Mouse (Mus musculus) CH12.LX (cell line): ENCODE measurements around the gene D2hgdh. TPM values are rescaled to one million over a fixed set of nuclear protein-coding genes. Genes with fewer than 3 reads are reported as not detected.

ENCODE experiments used
- DNase-seq: peaks from one replicate; pipeline ENCODE4 v3.0.0-alpha.2; 2013; ENCODE audit errors: extremely low read depth
- H3K27ac ChIP-seq: 2 replicates; pipeline ENCODE4 v1.5.1; 2012; ENCODE audit warnings: low read depth, mild to moderate bottlenecking, control low read depth, moderate library complexity; ENCODE audit not compliant: insufficient read depth
- H3K27me3 ChIP-seq: replicated peaks from 2 replicates; pipeline ENCODE3; 2012; ENCODE audit warnings: inconsistent platforms
- H3K36me3 ChIP-seq, 2 experiments: replicated peaks in 1 of 2; 2 replicates each; pipeline versions ENCODE3 to v1.6.1; 2012; ENCODE audit warnings: inconsistent platforms in 1 of 2, low read length in 1 of 2, mild to moderate bottlenecking in 1 of 2, mixed read lengths in 1 of 2, moderate library complexity in 1 of 2; ENCODE audit not compliant: control insufficient read depth in 1 of 2, insufficient read depth in 1 of 2
- H3K4me1 ChIP-seq, 2 experiments: 2 replicates each; pipeline ENCODE4 v1.6.1; 2012; ENCODE audit warnings: inconsistent platforms in 1 of 2, moderate library complexity in 1 of 2; ENCODE audit not compliant: insufficient read depth in 2 of 2, control insufficient read depth in 1 of 2
- H3K4me2 ChIP-seq: 2 replicates; pipeline ENCODE4 v1.6.1; 2012; ENCODE audit warnings: low read depth, mild to moderate bottlenecking, control low read depth; ENCODE audit not compliant: poor library complexity, insufficient read depth, severe bottlenecking
- H3K4me3 ChIP-seq, 3 experiments: fragments of 150-350 bp in 1 of 3; sonication (generic) in 1 of 3; replicated peaks in 1 of 3; 2 replicates each; pipeline versions ENCODE3 to v1.5.1; 2011 to 2012; ENCODE audit warnings: low read depth in 2 of 3, low read length in 2 of 3, mild to moderate bottlenecking in 2 of 3, moderate library complexity in 2 of 3, control low read depth in 1 of 3, improper control_type of control experiment in 1 of 3, inconsistent platforms in 1 of 3, mixed read lengths in 1 of 3; ENCODE audit not compliant: poor library complexity in 1 of 3
- H3K79me2 ChIP-seq: replicated peaks from 2 replicates; pipeline ENCODE4 v1.6.1; 2012; ENCODE audit warnings: mild to moderate bottlenecking, moderate library complexity; ENCODE audit not compliant: control insufficient read depth, poor library complexity, insufficient read depth, severe bottlenecking; ENCODE audit errors: extremely low read depth
- H3K9ac ChIP-seq: 2 replicates; pipeline ENCODE4 v1.6.1; 2012; ENCODE audit warnings: low read depth, mild to moderate bottlenecking, control low read depth, moderate library complexity; ENCODE audit not compliant: insufficient read depth
- H3K9me3 ChIP-seq: replicated peaks from 2 replicates; pipeline ENCODE3; 2012; ENCODE audit warnings: low read length, inconsistent platforms, mixed read lengths
- BHLHE40 ChIP-seq: IDR thresholded peaks from 2 replicates; pipeline ENCODE4 v1.6.1; 2011; ENCODE audit warnings: mild to moderate bottlenecking, low read depth, low read length, improper control_type of control experiment
- CTCF ChIP-seq, 2 experiments: IDR thresholded peaks in 1 of 2; conservative IDR thresholded peaks in 1 of 2; 2 replicates each; pipeline ENCODE4 v1.5.1; 2011 to 2012; ENCODE audit warnings: low read depth in 2 of 2, low read length in 2 of 2, improper control_type of control experiment in 1 of 2, inconsistent platforms in 1 of 2, mild to moderate bottlenecking in 1 of 2, moderate library complexity in 1 of 2
- E2F4 ChIP-seq: IDR thresholded peaks from 2 replicates; pipeline ENCODE4 v1.6.1; 2011; ENCODE audit warnings: low read depth, low read length, improper control_type of control experiment; ENCODE audit not compliant: insufficient replicate concordance
- EP300 ChIP-seq: IDR thresholded peaks from 2 replicates; pipeline ENCODE4 v1.6.1; 2011; ENCODE audit warnings: low read length, improper control_type of control experiment
- GABPA ChIP-seq: IDR thresholded peaks from 2 replicates; pipeline ENCODE4 v1.6.1; 2012; ENCODE audit warnings: low read depth, low read length, improper control_type of control experiment, inconsistent platforms; ENCODE audit not compliant: insufficient replicate concordance
- IRF4 ChIP-seq: IDR thresholded peaks from 2 replicates; pipeline ENCODE4 v1.6.1; 2014; ENCODE audit warnings: low read depth, mild to moderate bottlenecking, inconsistent platforms, low read length, improper control_type of control experiment
- JUN ChIP-seq: IDR thresholded peaks from 2 replicates; pipeline ENCODE4 v1.6.1; 2011; ENCODE audit warnings: low read depth, mild to moderate bottlenecking, low read length, improper control_type of control experiment, moderate library complexity; ENCODE audit not compliant: insufficient read depth
- JUND ChIP-seq: conservative IDR thresholded peaks from 2 replicates; pipeline ENCODE4 v1.6.1; 2011; ENCODE audit warnings: low read depth, low read length, improper control_type of control experiment
- MYC ChIP-seq: IDR thresholded peaks from 2 replicates; pipeline ENCODE4 v1.6.1; 2011; ENCODE audit warnings: low read depth, mild to moderate bottlenecking, improper control_type of control experiment, low read length
- NRF1 ChIP-seq: IDR thresholded peaks from 2 replicates; pipeline ENCODE4 v1.6.1; 2014; ENCODE audit warnings: low read depth, mild to moderate bottlenecking, inconsistent platforms, low read length, improper control_type of control experiment, moderate library complexity
- POLR2AphosphoS2 ChIP-seq: IDR thresholded peaks from 2 replicates; pipeline ENCODE4 v1.6.1; 2011; ENCODE audit warnings: low read depth, low read length, improper control_type of control experiment
- RAD21 ChIP-seq: IDR thresholded peaks from 2 replicates; pipeline ENCODE4 v1.6.1; 2011; ENCODE audit warnings: low read depth, mild to moderate bottlenecking, low read length, improper control_type of control experiment, moderate library complexity
- RCOR1 ChIP-seq: conservative IDR thresholded peaks from 2 replicates; pipeline ENCODE4 v1.6.1; 2012; ENCODE audit warnings: low read depth, mild to moderate bottlenecking, inconsistent platforms, low read length, improper control_type of control experiment
- SMC3 ChIP-seq: IDR thresholded peaks from 2 replicates; pipeline ENCODE4 v1.6.1; 2011; ENCODE audit warnings: low read depth, low read length, improper control_type of control experiment
- TBP ChIP-seq: conservative IDR thresholded peaks from 2 replicates; pipeline ENCODE4 v1.6.1; 2011; ENCODE audit warnings: low read depth, low read length, improper control_type of control experiment
- TCF12 ChIP-seq: IDR thresholded peaks from 2 replicates; pipeline ENCODE4 v1.6.1; 2014; ENCODE audit warnings: low read depth, mild to moderate bottlenecking, inconsistent platforms, low read length, improper control_type of control experiment
- USF1 ChIP-seq: IDR thresholded peaks from 2 replicates; pipeline ENCODE4 v1.6.1; 2014; ENCODE audit warnings: low read depth, mild to moderate bottlenecking, inconsistent platforms, low read length, improper control_type of control experiment
- ZKSCAN1 ChIP-seq: IDR thresholded peaks from 2 replicates; pipeline ENCODE4 v1.6.1; 2012; ENCODE audit warnings: low read depth, inconsistent platforms, low read length, improper control_type of control experiment, borderline replicate concordance
- dilution Hi-C: fragments of 300-500 bp; cut with MboI; formaldehyde crosslinking; loops from 2 replicates; pipeline ENCODE4 v1.14.3; 2020; ENCODE audit warnings: low sequenced_read_pairs; ENCODE audit not compliant: extremely low pct_unique_long_range_greater_than_20kb, extremely low pct_ligation_motif_present
- in situ Hi-C: fragments of 300-500 bp; cut with MboI; formaldehyde crosslinking; loops from 3 replicates; pipeline ENCODE4 v1.14.3; 2019; ENCODE audit warnings: low sequenced_read_pairs, low pct_ligation_motif_present, low pct_unique_long_range_greater_than_20kb, mixed read lengths
- polyA plus RNA-seq: library from polyadenylated mRNA; unstranded; fragments of >175 nt; gene quantifications from 2 replicates; pipeline ENCODE4 v1.2.1, GENCODE M21; 2012; ENCODE audit warnings: low read depth; ENCODE audit not compliant: insufficient read length
- total RNA-seq, 2 experiments: library from RNA; depleted of rRNA; stranded (reverse); fragments of 300-350 nt in 1 of 2; fragments of >200 nt in 1 of 2; gene quantifications; 2 replicates each; pipeline ENCODE4 v1.2.3; 2012 to 2014

D2hgdh gene
- total and polyA plus RNA-seq, 3 experiments: 11.1 to 14.3 (median 13.1) TPM

GRCm38 (mm10) chr1:93835211-93835610 lies 10.5 kb downstream of the D2hgdh start:
- DNase-seq: no peak
- no peak overlapping the region for H3K27ac ChIP-seq
- no peak overlapping the region for H3K4me3 ChIP-seq
- H3K9me3 ChIP-seq: no peaks in the 10 kb centered on the region
- peaks cover 16 to 40% of the 10 kb centered on the region in 2 experiments for H3K36me3 ChIP-seq
- dilution Hi-C loops (no loop called here), in situ Hi-C loops (no loop called here)
- peaks cover 0 to 6% of the 10 kb centered on the region in 2 experiments; a peak in 2 of 4 replicates for H3K4me1 ChIP-seq
- no peaks in the 10 kb centered on the region for H3K79me2 ChIP-seq
- TF ChIP-seq RCOR1 (no peak), NRF1 (no peak), RAD21 (no peak), USF1 (no peak), MYC (no peak), POLR2AphosphoS2 (no peak), SMC3 (no peak), EP300 (no peak), IRF4 (no peak), CTCF (conservative IDR thresholded peaks at IDR 0.05 in 1 of 2, IDR thresholded peaks at IDR 0.05 in 1 of 2; ENCODE audit: low read depth in 2 of 2, low read length in 2 of 2) (no peak), ZKSCAN1 (no peak), BHLHE40 (no peak), E2F4 (no peak), TBP (no peak), JUN (no peak), TCF12 (no peak)
- H3K9ac ChIP-seq: no peak overlapping the region
- peak overlapping the region; percentile 7; the same call in 1 of the 2 replicates for H3K4me2 ChIP-seq
- no peaks in the 10 kb centered on the region for H3K27me3 ChIP-seq

GRCm38 (mm10) chr1:93835876-93836531 lies 11.3 kb downstream of the D2hgdh start:
- Histone ChIP-seq H3K79me2 (no peaks in the 10 kb centered on the region), H3K4me1 (peaks cover 0 to 6% of the 10 kb centered on the region in 2 experiments; a peak in 2 of 4 replicates), H3K4me2 (peak overlapping the region; percentile 7; the same call in 1 of the 2 replicates), H3K27me3 (no peaks in the 10 kb centered on the region), H3K9ac (no peak overlapping the region; the same call in 1 of the 2 replicates), H3K36me3 (peaks cover 16 to 39% of the 10 kb centered on the region in 2 experiments), H3K4me3 (no peak overlapping the region), H3K27ac (no peak overlapping the region), H3K9me3 (no peaks in the 10 kb centered on the region)
- dilution Hi-C loops (no loop called here), in situ Hi-C loops (no loop called here)
- TF ChIP-seq EP300 (peak; percentile 87), GABPA (no peak), JUN (peak; percentile 88), USF1 (no peak), RCOR1 (peak; percentile 64; the same call in 1 of the 2 replicates), IRF4 (peak; percentile 95), JUND (peak; percentile 90), BHLHE40 (peak; percentile 31; the same call in 1 of the 2 replicates)
- DNase-seq: no peak
